10 mouse cellular contexts compared by ENCODE assay signal in genomic region chr10:19122221-19122620, GRCm38 (mm10).
DNase-seq lines count a peak whose midpoint lies in the region; ATAC-seq and TF ChIP-seq lines count a peak whose summit lies in the region.
"Had no signal": no experiment of that assay in that cellular context is flagged by ENCODE, and none has a peak within 500 bp of the region (broad histone marks: within the 10 kb centered on the region; RNA-seq: fewer than 3 reads in every experiment).

No protein-coding gene starts in this region.

- no peaks in the 10 kb centered on the region for H3K9me3 ChIP-seq in heart, postnatal 0 days (replicated peaks; ENCODE audit: control insufficient read depth, low read length)
- H3K9me3 ChIP-seq in neural tube, embryonic 15.5 days (replicated peaks) = no peaks in the 10 kb centered on the region
- H3K9me3 ChIP-seq: embryonic facial prominence, embryonic 12.5 days; lung, embryonic 15.5 days had no signal

- peak; percentile 24 for DNase-seq in gastrocnemius, adult 2 months
- DNase-seq in gastrocnemius, adult 18-20 months (ENCODE audit: low spot score) = no peak
- DNase-seq in CD4-positive, CD25-positive, alpha-beta regulatory T cell, adult 2 months (ENCODE audit: low read depth, low spot score) = peak; percentile 74
- peak; percentile 60 for DNase-seq in heart, postnatal 0 days (ENCODE audit: low spot score)
- peak; percentile 22 to 42 for DNase-seq in left cerebral cortex, adult 2 months (ENCODE audit: extremely low spot score in 1 of 2, low spot score in 2 of 2)
- DNase-seq in natural killer cell, adult 2 months (ENCODE audit: low spot score in 2 of 2) = no peak
- DNase-seq in spleen, adult 18-20 months = no peak

- WGBS in heart, postnatal 0 days = 46% methylated on average over 6 of the region's 6 CpGs
- 62% methylated on average over 6 of the region's 6 CpGs for WGBS in neural tube, embryonic 15.5 days

- no peak overlapping the region for H3K4me2 ChIP-seq in heart, postnatal 0 days (ENCODE audit: low read depth, low read length)
- H3K4me2 ChIP-seq in neural tube, embryonic 15.5 days = no peak overlapping the region
- H3K4me2 ChIP-seq: embryonic facial prominence, embryonic 12.5 days; lung, embryonic 15.5 days had no signal

- H3K36me3 ChIP-seq in heart, postnatal 0 days (replicated peaks; ENCODE audit: control insufficient read depth, insufficient read depth, low read length) = no peaks in the 10 kb centered on the region
- H3K36me3 ChIP-seq in neural tube, embryonic 15.5 days = no peaks in the 10 kb centered on the region
- H3K36me3 ChIP-seq: embryonic facial prominence, embryonic 12.5 days; lung, embryonic 15.5 days had no signal

- ATAC-seq in heart, postnatal 0 days (ENCODE audit: insufficient read depth, low read depth) = peak; percentile 64; the same call in 1 of the 2 replicates
- ATAC-seq in neural tube, embryonic 15.5 days (ENCODE audit: low FRiP score) = no peak

- H3K4me3 ChIP-seq in gastrocnemius, adult 2 months = 0 out of 2 replicates have a peak overlapping the region, but pooled peaks have one; percentile 17
- H3K4me3 ChIP-seq in heart, postnatal 0 days (ENCODE audit: low read depth, low read length) = no peak overlapping the region
- H3K4me3 ChIP-seq in left cerebral cortex, adult 2 months = no peak overlapping the region
- H3K4me3 ChIP-seq in neural tube, embryonic 15.5 days (replicated peaks) = no peak overlapping the region
- H3K4me3 ChIP-seq: embryonic facial prominence, embryonic 12.5 days; lung, embryonic 15.5 days had no signal

- no peak for TF ChIP-seq CTCF in gastrocnemius, adult 2 months (IDR thresholded peaks at IDR 0.05)
- no peak for TF ChIP-seq CTCF in heart, postnatal 0 days (IDR thresholded peaks at IDR 0.05; ENCODE audit: low read depth)
- no peak for TF ChIP-seq CTCF in left cerebral cortex, adult 2 months (IDR thresholded peaks at IDR 0.05)

- H3K9ac ChIP-seq in heart, postnatal 0 days (replicated peaks; ENCODE audit: low read depth, low read length) = no peak overlapping the region
- H3K9ac ChIP-seq in neural tube, embryonic 15.5 days (replicated peaks) = no peak overlapping the region
- H3K9ac ChIP-seq: embryonic facial prominence, embryonic 12.5 days; lung, embryonic 15.5 days had no signal

- peak overlapping the region; percentile 59 for H3K27ac ChIP-seq in gastrocnemius, adult 2 months
- peak overlapping the region; percentile 38 for H3K27ac ChIP-seq in heart, postnatal 0 days (ENCODE audit: low read depth)
- no peak overlapping the region for H3K27ac ChIP-seq in left cerebral cortex, adult 2 months
- no peak overlapping the region for H3K27ac ChIP-seq in neural tube, embryonic 15.5 days (replicated peaks)
- H3K27ac ChIP-seq: embryonic facial prominence, embryonic 12.5 days; lung, embryonic 15.5 days had no signal

- no peaks in the 10 kb centered on the region for H3K27me3 ChIP-seq in heart, postnatal 0 days (ENCODE audit: control insufficient read depth, insufficient read depth, low read length)
- H3K27me3 ChIP-seq in neural tube, embryonic 15.5 days (replicated peaks) = no peaks in the 10 kb centered on the region
- H3K27me3 ChIP-seq: embryonic facial prominence, embryonic 12.5 days; lung, embryonic 15.5 days had no signal

- intact Hi-C loops in gastrocnemius, adult 2 months (cut with DNase I) = no loop called here
- intact Hi-C loops in left cerebral cortex, adult 2 months (cut with DNase I) = no loop called here

- peaks cover 12% of the 10 kb centered on the region; the same call in 1 of the 2 replicates for H3K4me1 ChIP-seq in heart, postnatal 0 days (ENCODE audit: control insufficient read depth, insufficient read depth)
- H3K4me1 ChIP-seq in neural tube, embryonic 15.5 days = no peaks in the 10 kb centered on the region

- TF ChIP-seq EP300 in heart, postnatal 0 days (IDR thresholded peaks at IDR 0.05; ENCODE audit: low read depth) = no peak

Comparison
In these comparisons a context has a peak if more than half of its experiments do, and no peak if none do; other contexts are left out.
1. DNase-seq: peak in gastrocnemius, adult 2 months (single experiment), CD4-positive, CD25-positive, alpha-beta regulatory T cell, adult 2 months (single experiment), heart, postnatal 0 days (single experiment) and left cerebral cortex, adult 2 months (2 of 2); none in gastrocnemius, adult 18-20 months (single experiment), natural killer cell, adult 2 months (0 of 2) and spleen, adult 18-20 months (0 of 2).
2. H3K27ac ChIP-seq: peak in gastrocnemius, adult 2 months (single experiment) and heart, postnatal 0 days (single experiment); none in left cerebral cortex, adult 2 months (single experiment) and neural tube, embryonic 15.5 days (single experiment).